Mouse (Mus musculus) spleen, adult 2 months (tissue): Measurements from ENCODE around the gene Fam171a2. TPM values are rescaled to one million over a fixed set of nuclear protein-coding genes. Genes with fewer than 3 reads are reported as not detected.

Source experiments
- DNase-seq, 2 experiments: peaks; one replicate each; pipeline versions ENCODE4 v3.0.0 to v3.0.0-alpha.2; 2012 to 2021; ENCODE audit warnings: low spot score in 2 of 2, low read depth in 1 of 2
- H3K27ac ChIP-seq: fragments of 200-500 bp; 2 replicates; pipeline ENCODE4 v1.5.1; 2012; ENCODE audit warnings: low read length, inconsistent platforms; ENCODE audit not compliant: insufficient read depth
- H3K27me3 ChIP-seq: fragments of 200-500 bp; 2 replicates; pipeline ENCODE4 v1.6.1; 2012; ENCODE audit warnings: mild to moderate bottlenecking, moderate library complexity, low read length, inconsistent platforms; ENCODE audit not compliant: control insufficient read depth, insufficient read depth
- H3K36me3 ChIP-seq: fragments of 200-500 bp; 2 replicates; pipeline ENCODE4 v1.6.1; 2012; ENCODE audit warnings: mild to moderate bottlenecking, low read length, inconsistent platforms; ENCODE audit not compliant: control insufficient read depth, insufficient read depth
- H3K4me1 ChIP-seq: fragments of 200-500 bp; 2 replicates; pipeline ENCODE4 v1.6.1; 2011; ENCODE audit warnings: inconsistent platforms; ENCODE audit not compliant: control insufficient read depth, insufficient read depth, insufficient read length
- H3K4me3 ChIP-seq: fragments of 200-500 bp; 2 replicates; pipeline ENCODE4 v1.5.1; 2011; ENCODE audit warnings: mild to moderate bottlenecking, inconsistent platforms; ENCODE audit not compliant: insufficient read depth, insufficient read length; ENCODE audit errors: extremely low read depth
- CTCF ChIP-seq: fragments of 200-500 bp; IDR thresholded peaks from 2 replicates; pipeline ENCODE4 v1.5.1; 2011; ENCODE audit warnings: mild to moderate bottlenecking, inconsistent platforms; ENCODE audit not compliant: insufficient read depth, insufficient read length, insufficient replicate concordance; ENCODE audit errors: extremely low read depth
- POLR2A ChIP-seq: fragments of 200-500 bp; IDR thresholded peaks from 2 replicates; pipeline ENCODE4 v1.6.1; 2011; ENCODE audit warnings: low read depth, low read length, inconsistent platforms
- whole genome bisulfite sequencing: fragments of 180-500 bp; shearing (Covaris S2); methylation state at CpG from one replicate; pipeline ENCODE4 v1.1.7; 2018; 5-methylcytosine and 5-hydroxymethylcytosine counted together
- polyA plus RNA-seq: library from polyadenylated mRNA; depleted of rRNA; stranded (reverse); fragments of >200 nt; gene quantifications from 2 replicates; pipeline ENCODE4 v1.2.3, GENCODE M21; 2012

Fam171a2 gene
- polyA plus RNA-seq, 1 experiment, result 5.2 TPM

GRCm38 (mm10) chr11:102439093-102440082, 8.1 kb downstream of the Fam171a2 start:
- H3K27me3 ChIP-seq, result 0 out of 2 replicates have a peak, but pooled peaks cover 2% of the 10 kb centered on the region
- 89% methylated on average over 14 of the region's 14 CpGs for WGBS
- H3K4me3 ChIP-seq, result no peak overlapping the region

DNA sequence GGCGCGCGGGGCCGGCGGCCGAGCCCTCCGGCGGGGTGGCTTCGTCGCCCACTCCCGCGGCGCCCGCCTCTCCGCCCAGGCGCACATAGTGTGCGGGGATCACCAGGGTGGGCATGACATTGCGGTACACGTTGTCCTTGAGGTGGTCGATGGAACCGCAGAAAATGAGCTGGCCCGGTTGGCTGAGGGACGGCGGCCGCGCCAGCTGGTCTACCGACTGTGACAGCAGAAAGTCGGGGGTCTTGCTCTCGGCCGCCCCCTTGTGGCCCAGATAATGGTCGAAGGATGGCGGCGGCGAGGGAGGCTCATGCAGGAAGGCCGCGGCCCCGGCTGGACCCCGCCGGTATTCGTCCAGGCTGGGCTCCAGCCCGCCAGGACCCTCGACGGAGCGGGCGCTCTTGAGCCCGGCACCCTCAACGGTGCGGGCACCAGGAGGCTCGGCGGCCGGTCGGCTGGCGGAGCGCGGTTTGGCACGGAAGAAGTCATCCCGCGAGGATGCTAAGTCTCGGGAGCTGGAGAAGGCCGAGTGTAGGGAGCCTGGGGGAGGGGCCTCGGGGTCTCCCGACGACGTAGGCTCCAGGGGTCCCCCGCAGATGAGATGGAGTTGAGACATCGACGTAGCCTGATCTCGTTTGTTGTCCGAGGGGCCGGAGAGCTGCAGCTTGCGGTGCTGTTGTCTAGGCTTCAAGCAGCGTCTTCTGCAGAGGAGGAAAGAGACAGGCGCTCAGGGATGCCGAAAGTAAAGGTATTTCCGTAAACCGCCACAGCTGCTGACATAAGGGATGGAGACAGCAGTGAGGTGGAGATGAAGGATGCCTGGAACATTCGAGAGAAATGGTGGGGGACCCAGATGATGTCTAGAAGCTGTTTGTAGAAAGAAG, 9.0 kb downstream of the Fam171a2 start:
- Histone ChIP-seq H3K36me3 (peaks cover 6% of the 10 kb centered on the region; the same call in 1 of the 2 replicates), H3K4me1 (peaks cover 12% of the 10 kb centered on the region; the same call in 1 of the 2 replicates), H3K4me3 (peak overlapping the region; percentile 51; the same call in 1 of the 2 replicates), H3K27me3 (0 out of 2 replicates have a peak, but pooled peaks cover 2% of the 10 kb centered on the region), H3K27ac (no peak overlapping the region)
- TF ChIP-seq CTCF (peak; percentile 72), POLR2A (no peak)
- 47% methylated on average over 77 of the region's 77 CpGs for WGBS
- DNase-seq, result peak in 1 of 2 experiments; percentile 63

More at GRCm38 (mm10) chr11:102439093-102440082, 8.1 kb downstream of the Fam171a2 start:
- H3K27ac ChIP-seq, result no peak overlapping the region
- peaks cover 9% of the 10 kb centered on the region; the same call in 1 of the 2 replicates for H3K4me1 ChIP-seq
- TF ChIP-seq CTCF (no peak), POLR2A (no peak)
- H3K36me3 ChIP-seq, result peaks cover 6% of the 10 kb centered on the region; the same call in 1 of the 2 replicates
- DNase-seq, result no peak

GRCm38 (mm10) chr11:102437120-102438061, 10.1 kb downstream of the Fam171a2 start:
- Histone ChIP-seq H3K36me3 (peaks cover 6% of the 10 kb centered on the region; the same call in 1 of the 2 replicates), H3K27me3 (0 out of 2 replicates have a peak, but pooled peaks cover 2% of the 10 kb centered on the region), H3K4me1 (peaks cover 21% of the 10 kb centered on the region), H3K4me3 (peak overlapping the region; percentile 51; the same call in 1 of the 2 replicates), H3K27ac (no peak overlapping the region)
- WGBS, result 63% methylated on average over 85 of the region's 87 CpGs
- DNase-seq, result peak in 1 of 2 experiments; percentile 43
- TF ChIP-seq POLR2A, result no peak
- TF ChIP-seq CTCF, result no peak

DNA sequence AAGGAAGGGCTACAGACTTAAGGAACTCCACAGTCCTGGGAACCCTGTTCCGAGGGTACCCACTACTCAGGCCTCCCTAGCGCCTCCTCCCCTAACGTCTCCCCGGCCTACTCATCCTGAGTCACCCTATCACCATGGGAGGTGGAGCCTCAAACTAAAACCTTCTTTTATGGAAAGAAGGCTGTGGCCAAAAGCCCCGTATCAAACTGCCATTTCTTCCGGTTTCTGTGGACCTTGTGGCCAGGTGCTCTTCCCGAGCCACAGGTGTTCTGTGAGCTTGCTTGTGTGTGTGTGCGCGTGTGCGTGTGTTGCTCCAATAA, 11.1 kb downstream of the Fam171a2 start:
- Histone ChIP-seq H3K36me3 (peaks cover 6% of the 10 kb centered on the region; the same call in 1 of the 2 replicates), H3K27me3 (0 out of 2 replicates have a peak, but pooled peaks cover 2% of the 10 kb centered on the region), H3K4me1 (peaks cover 23% of the 10 kb centered on the region), H3K4me3 (no peak overlapping the region), H3K27ac (no peak overlapping the region)
- 79% methylated on average over 10 of the region's 10 CpGs for WGBS
- no peak for DNase-seq
- TF ChIP-seq POLR2A (no peak), CTCF (no peak)

DNA sequence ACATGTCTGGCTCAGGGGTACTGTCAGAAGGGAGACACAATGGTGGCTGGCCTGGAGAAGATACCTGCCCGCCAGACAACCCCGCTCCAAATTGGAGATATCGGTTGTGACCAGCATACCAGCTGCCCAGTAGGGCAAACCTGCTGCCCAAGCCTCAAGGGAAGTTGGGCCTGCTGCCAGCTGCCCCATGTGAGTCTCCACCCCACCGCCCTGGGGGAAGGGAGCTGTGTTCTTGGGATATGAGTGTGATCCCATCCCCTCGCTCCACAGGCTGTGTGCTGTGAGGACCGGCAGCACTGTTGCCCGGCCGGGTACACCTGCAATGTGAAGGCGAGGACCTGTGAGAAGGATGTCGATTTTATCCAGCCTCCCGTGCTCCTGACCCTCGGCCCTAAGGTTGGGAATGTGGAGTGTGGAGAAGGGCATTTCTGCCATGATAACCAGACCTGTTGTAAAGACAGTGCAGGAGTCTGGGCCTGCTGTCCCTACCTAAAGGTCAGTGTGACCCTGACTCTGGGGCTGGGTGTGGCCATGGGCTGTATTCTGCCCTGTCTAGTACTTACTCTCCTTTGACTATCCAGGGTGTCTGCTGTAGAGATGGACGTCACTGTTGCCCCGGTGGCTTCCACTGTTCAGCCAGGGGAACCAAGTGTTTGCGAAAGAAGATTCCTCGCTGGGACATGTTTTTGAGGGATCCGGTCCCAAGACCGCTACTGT, 11.6 kb downstream of the Fam171a2 start:
- H3K27ac ChIP-seq, result no peak overlapping the region
- TF ChIP-seq POLR2A, result no peak
- no peak for TF ChIP-seq CTCF
- no peak for DNase-seq
- peaks cover 6% of the 10 kb centered on the region; the same call in 1 of the 2 replicates for H3K36me3 ChIP-seq
- peaks cover 26% of the 10 kb centered on the region for H3K4me1 ChIP-seq
- WGBS, result 94% methylated on average over 18 of the region's 18 CpGs
- H3K27me3 ChIP-seq, result 0 out of 2 replicates have a peak, but pooled peaks cover 2% of the 10 kb centered on the region
- H3K4me3 ChIP-seq, result no peak overlapping the region
